Mouse (Mus musculus): ENCODE measurements around the gene Pdk1. TPM values are rescaled to one million over a fixed set of nuclear protein-coding genes. Genes with fewer than 3 reads are reported as not detected.
"Not testable (repeated sequence)": the region's sequence is repeated elsewhere in the genome, so short reads cannot be mapped to it uniquely, and the experiment has no call there.

Gene Pdk1
- total and polyA plus RNA-seq, 2 experiments from 2014 or later: 18.9 to 51.8 TPM

DNA sequence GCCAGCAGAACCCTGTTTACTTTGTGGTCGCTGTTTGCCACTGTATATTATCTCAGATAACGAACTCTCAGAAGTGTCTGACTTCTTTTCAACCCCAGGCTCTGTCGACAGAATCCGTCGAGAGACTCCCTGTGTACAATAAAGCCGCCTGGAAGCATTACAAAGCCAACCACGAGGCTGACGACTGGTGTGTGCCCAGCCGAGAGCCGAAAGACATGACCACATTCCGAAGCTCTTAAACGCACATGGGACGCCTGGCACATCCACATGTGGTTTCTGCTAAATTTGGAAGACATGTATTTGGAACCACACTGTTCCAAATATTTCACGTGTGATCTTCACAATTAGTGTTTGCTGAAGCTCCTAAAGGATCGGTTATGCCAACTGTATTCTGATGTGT is 26.9 kb downstream of the Pdk1 start:
- TF ChIP-seq CTCF (IDR thresholded peaks at IDR 0.05): no peak
- 87% methylated on average over 15 of the region's 15 CpGs for WGBS
- no peak for ATAC-seq (ENCODE audit: low FRiP score)

DNA sequence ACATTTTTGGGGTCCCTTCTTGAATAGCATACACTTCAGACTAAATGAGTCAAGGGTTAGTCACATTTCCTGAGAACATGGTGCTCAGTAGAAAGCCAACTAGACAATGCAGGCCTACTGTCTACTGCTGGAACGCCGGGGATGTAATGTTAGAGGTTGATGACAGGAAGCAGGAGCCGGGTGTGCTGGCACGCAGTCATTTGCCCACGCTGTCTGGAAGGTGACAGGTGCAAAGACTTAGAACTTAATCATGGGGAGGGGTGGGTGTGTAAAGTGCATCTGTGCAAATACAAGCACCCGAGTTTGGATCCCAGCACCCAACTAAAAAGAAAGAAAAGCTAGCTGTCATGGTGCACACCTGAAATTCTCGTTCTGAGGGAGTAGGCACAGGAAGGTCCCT is 32.1 kb downstream of the Pdk1 start:
- Histone ChIP-seq H3K27me3 (ENCODE audit: insufficient read depth, low read length) (no peaks in the 10 kb centered on the region), H3K4me3 (ENCODE audit: low read depth, low read length) (no peak overlapping the region), H3K9ac (replicated peaks; ENCODE audit: low read length, poor library complexity, severe bottlenecking) (no peak overlapping the region), H3K9me3 (ENCODE audit: low read length) (no peaks in the 10 kb centered on the region), H3K36me3 (ENCODE audit: insufficient read depth, low read length) (peaks cover 7% of the 10 kb centered on the region; the same call in 1 of the 2 replicates), H3K27ac (ENCODE audit: low read depth, low read length) (no peak overlapping the region), H3K4me2 (ENCODE audit: low read depth, low read length, poor library complexity, severe bottlenecking) (no peak overlapping the region), H3K4me1 (ENCODE audit: insufficient read depth, low read length) (no peaks in the 10 kb centered on the region)
- DNase-seq (ENCODE audit: low spot score): no peak
- ATAC-seq (ENCODE audit: low FRiP score): no peak
- TF ChIP-seq CTCF (IDR thresholded peaks at IDR 0.05): no peak
- WGBS: 96% methylated on average over 7 of the region's 7 CpGs

More for the DNA sequence above, 26.9 kb downstream of the Pdk1 start:
- Histone ChIP-seq H3K4me2 (ENCODE audit: low read depth, low read length, poor library complexity, severe bottlenecking) (no peak overlapping the region), H3K4me3 (ENCODE audit: low read depth, low read length) (no peak overlapping the region), H3K36me3 (ENCODE audit: insufficient read depth, low read length) (peaks cover 11% of the 10 kb centered on the region; the same call in 1 of the 2 replicates), H3K9ac (replicated peaks; ENCODE audit: low read length, poor library complexity, severe bottlenecking) (no peak overlapping the region), H3K27me3 (ENCODE audit: insufficient read depth, low read length) (no peaks in the 10 kb centered on the region), H3K4me1 (ENCODE audit: insufficient read depth, low read length) (no peaks in the 10 kb centered on the region), H3K9me3 (ENCODE audit: low read length) (no peaks in the 10 kb centered on the region), H3K27ac (ENCODE audit: low read depth, low read length) (no peak overlapping the region)
- DNase-seq (ENCODE audit: low spot score): no peak

DNA sequence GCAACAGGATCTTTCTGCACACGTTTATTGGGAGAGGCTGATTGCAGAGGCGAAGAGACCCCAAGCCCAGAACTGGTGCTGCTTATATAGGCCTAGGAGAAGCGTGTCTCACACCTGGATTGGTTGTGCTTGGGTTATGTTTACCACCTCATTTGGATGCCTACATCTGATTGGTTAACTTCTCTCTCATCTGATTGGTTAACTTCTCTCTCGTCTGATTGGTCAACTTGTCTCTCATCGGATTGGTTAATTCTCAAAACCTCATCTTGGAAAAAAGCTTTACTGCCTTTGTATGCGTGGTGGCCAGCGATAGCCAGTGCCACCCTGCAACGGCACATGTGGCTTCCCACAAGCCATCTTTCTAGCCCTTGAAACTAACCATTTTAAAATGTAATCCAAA is 33.3 kb downstream of the Pdk1 start:
- WGBS: 96% methylated on average over 8 of the region's 8 CpGs
- not testable (repeated sequence) for H3K4me3 ChIP-seq (ENCODE audit: low read depth, low read length); ATAC-seq (ENCODE audit: low FRiP score); H3K36me3 ChIP-seq (ENCODE audit: insufficient read depth, low read length); H3K4me1 ChIP-seq (ENCODE audit: insufficient read depth, low read length); H3K9ac ChIP-seq (replicated peaks; ENCODE audit: low read length, poor library complexity, severe bottlenecking); H3K27me3 ChIP-seq (ENCODE audit: insufficient read depth, low read length); DNase-seq (ENCODE audit: low spot score); H3K4me2 ChIP-seq (ENCODE audit: low read depth, low read length, poor library complexity, severe bottlenecking); H3K9me3 ChIP-seq (ENCODE audit: low read length); H3K27ac ChIP-seq (ENCODE audit: low read depth, low read length)

DNA sequence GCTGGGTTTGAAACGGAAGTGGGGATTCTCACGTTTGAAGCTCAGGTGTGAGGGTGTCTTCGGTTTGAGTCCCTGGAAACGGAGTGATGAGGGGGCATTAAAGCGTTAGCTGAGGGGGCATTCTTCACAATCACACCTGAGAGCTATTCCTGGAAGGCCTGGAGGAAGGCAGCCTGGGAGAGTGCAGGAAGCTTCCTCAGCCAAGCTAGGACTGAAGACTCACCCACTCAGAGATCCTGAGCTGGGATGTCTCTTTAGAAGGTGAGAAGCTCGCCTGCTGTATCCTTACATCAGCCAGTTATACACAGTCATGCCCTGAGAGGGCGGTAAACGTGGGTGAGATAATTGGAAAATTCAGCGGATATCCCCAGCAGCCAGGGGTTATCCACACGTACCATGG is 40.9 kb downstream of the Pdk1 start:
- no peak for ATAC-seq (ENCODE audit: low FRiP score)
- Histone ChIP-seq H3K36me3 (ENCODE audit: insufficient read depth, low read length) (no peaks in the 10 kb centered on the region), H3K27ac (ENCODE audit: low read depth, low read length) (no peak overlapping the region), H3K4me1 (ENCODE audit: insufficient read depth, low read length) (no peaks in the 10 kb centered on the region), H3K9ac (replicated peaks; ENCODE audit: low read length, poor library complexity, severe bottlenecking) (no peak overlapping the region), H3K4me3 (ENCODE audit: low read depth, low read length) (no peak overlapping the region), H3K9me3 (ENCODE audit: low read length) (no peaks in the 10 kb centered on the region), H3K4me2 (ENCODE audit: low read depth, low read length, poor library complexity, severe bottlenecking) (no peak overlapping the region), H3K27me3 (ENCODE audit: insufficient read depth, low read length) (no peaks in the 10 kb centered on the region)
- 83% methylated on average over 10 of the region's 10 CpGs for WGBS
- no peak for TF ChIP-seq CTCF (IDR thresholded peaks at IDR 0.05)
- no peak for DNase-seq (ENCODE audit: low spot score)

DNA sequence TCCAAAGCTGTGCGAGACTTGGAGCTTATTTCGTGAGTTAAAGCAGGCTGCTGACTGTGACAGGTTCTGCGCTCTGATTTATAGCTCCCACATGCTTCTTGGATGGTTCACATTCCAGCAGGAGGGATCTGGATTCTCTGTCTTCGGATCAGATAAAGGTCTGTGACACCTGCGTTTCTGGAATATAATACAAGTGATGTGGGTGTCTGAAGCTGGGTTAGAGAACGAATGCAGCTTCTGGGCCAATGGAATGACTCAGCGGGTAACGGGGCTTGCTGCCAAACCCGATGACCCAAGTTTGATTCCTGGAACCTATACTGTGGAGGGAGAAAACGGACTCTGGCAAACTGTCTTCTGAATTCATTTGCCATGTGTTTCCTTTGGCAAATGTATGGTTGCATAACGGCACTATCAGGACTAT is 46.2 kb downstream of the Pdk1 start:
- H3K4me3 ChIP-seq (ENCODE audit: low read depth, low read length): no peak overlapping the region
- no peak overlapping the region for H3K4me2 ChIP-seq (ENCODE audit: low read depth, low read length, poor library complexity, severe bottlenecking)
- 86% methylated on average over 11 of the region's 11 CpGs for whole genome bisulfite sequencing
- no peak for ATAC-seq (ENCODE audit: low FRiP score)
- H3K27ac ChIP-seq (ENCODE audit: low read depth, low read length): no peak overlapping the region
- no peaks in the 10 kb centered on the region for H3K9me3 ChIP-seq (ENCODE audit: low read length)
- no peak overlapping the region for H3K9ac ChIP-seq (replicated peaks; ENCODE audit: low read length, poor library complexity, severe bottlenecking)
- no peaks in the 10 kb centered on the region for H3K4me1 ChIP-seq (ENCODE audit: insufficient read depth, low read length)
- no peaks in the 10 kb centered on the region for H3K27me3 ChIP-seq (ENCODE audit: insufficient read depth, low read length)
- TF ChIP-seq CTCF (IDR thresholded peaks at IDR 0.05): no peak
- DNase-seq (ENCODE audit: low spot score): peak; percentile 44
- no peaks in the 10 kb centered on the region for H3K36me3 ChIP-seq (ENCODE audit: insufficient read depth, low read length)

DNA sequence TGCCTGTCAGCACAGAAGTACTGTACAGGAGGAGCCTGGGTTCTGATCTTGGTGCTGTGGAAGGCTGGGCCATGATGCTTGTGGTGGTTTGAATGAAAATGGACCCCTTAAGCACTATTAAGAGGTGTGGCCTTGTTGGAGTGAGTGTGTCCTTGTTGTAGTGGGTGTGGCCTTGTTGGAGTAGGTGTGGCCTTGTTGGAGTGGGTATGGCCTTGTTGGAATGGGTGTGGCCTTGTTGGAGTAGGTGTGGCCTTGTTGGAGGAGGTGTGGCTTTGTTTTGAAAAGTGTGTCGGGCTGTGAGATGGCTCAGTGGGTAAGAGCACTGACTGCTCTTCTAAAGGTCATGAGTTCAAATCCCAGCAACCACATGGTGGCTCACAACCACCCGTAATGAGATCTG is 51.9 kb downstream of the Pdk1 start:
- DNase-seq (ENCODE audit: low spot score); H3K9ac ChIP-seq (replicated peaks; ENCODE audit: low read length, poor library complexity, severe bottlenecking); H3K4me3 ChIP-seq (ENCODE audit: low read depth, low read length); H3K27me3 ChIP-seq (ENCODE audit: insufficient read depth, low read length); H3K36me3 ChIP-seq (ENCODE audit: insufficient read depth, low read length); ATAC-seq (ENCODE audit: low FRiP score); H3K27ac ChIP-seq (ENCODE audit: low read depth, low read length); H3K4me1 ChIP-seq (ENCODE audit: insufficient read depth, low read length); H3K9me3 ChIP-seq (ENCODE audit: low read length); H3K4me2 ChIP-seq (ENCODE audit: low read depth, low read length, poor library complexity, severe bottlenecking): not testable (repeated sequence)
- 93% methylated on average over 2 of the region's 2 CpGs for WGBS
